Mouse (Mus musculus) cerebellum, adult 2 months (tissue): ENCODE data around the gene Pcsk4. TPM values are rescaled to one million over a fixed set of nuclear protein-coding genes. Genes with fewer than 3 reads are reported as not detected.

ENCODE experiments used
- DNase-seq, 2 experiments: peaks; one replicate each; pipeline ENCODE4 v3.0.0; 2021
- H3K27ac ChIP-seq: fragments of 200-500 bp; 2 replicates; pipeline ENCODE4 v1.5.1; 2012; ENCODE audit warnings: low read length, control low read depth, inconsistent platforms; ENCODE audit not compliant: insufficient read depth
- H3K27me3 ChIP-seq: fragments of 200-500 bp; 2 replicates; pipeline ENCODE4 v1.6.1; 2012; ENCODE audit warnings: inconsistent platforms, mild to moderate bottlenecking, low read length, moderate library complexity; ENCODE audit not compliant: control insufficient read depth, insufficient read depth
- H3K4me1 ChIP-seq: fragments of 200-500 bp; 2 replicates; pipeline ENCODE4 v1.6.1; 2011; ENCODE audit warnings: low read length; ENCODE audit not compliant: control insufficient read depth, insufficient read depth
- H3K4me3 ChIP-seq: fragments of 200-500 bp; replicated peaks from 2 replicates; pipeline ENCODE3; 2011; ENCODE audit warnings: mild to moderate bottlenecking, low read depth, low read length, control low read depth; ENCODE audit not compliant: insufficient read depth
- CTCF ChIP-seq: fragments of 200-500 bp; IDR thresholded peaks from 2 replicates; pipeline ENCODE4 v1.5.1; 2011; ENCODE audit warnings: low read depth, mild to moderate bottlenecking, control low read depth, low read length, moderate library complexity, borderline replicate concordance; ENCODE audit not compliant: insufficient read depth
- POLR2A ChIP-seq: fragments of 200-500 bp; IDR thresholded peaks from 2 replicates; pipeline ENCODE4 v1.6.1; 2011; ENCODE audit warnings: low read length, control low read depth, borderline replicate concordance; ENCODE audit not compliant: insufficient read depth
- WGBS: fragments of 180-500 bp; shearing (Covaris S2); methylation state at CpG from one replicate; pipeline ENCODE4 v1.1.7; 2018; 5-methylcytosine and 5-hydroxymethylcytosine counted together
- polyA plus RNA-seq: library from polyadenylated mRNA; depleted of rRNA; stranded (reverse); fragments of >200 nt; gene quantifications from 2 replicates; pipeline ENCODE4 v1.2.3, GENCODE M21; 2012

The Pcsk4 gene
- polyA plus RNA-seq, 1 experiment = 14.1 TPM

- peaks cover 25% of the 10 kb centered on the region for H3K4me1 ChIP-seq
- 58% methylated on average over 6 of the region's 6 CpGs for WGBS
- TF ChIP-seq CTCF (no peak), POLR2A (no peak)
- DNase-seq = no peak
- no peaks in the 10 kb centered on the region for H3K27me3 ChIP-seq
- no peak overlapping the region for H3K4me3 ChIP-seq
- H3K27ac ChIP-seq = no peak overlapping the region
Observed at GRCm38 (mm10) chr10:80321014-80321669, 8.2 kb downstream of the Pcsk4 start.

- under 1% methylated on average over 34 of the region's 34 CpGs for WGBS
- Histone ChIP-seq H3K27ac (peak within 1 kb of the TSS; percentile 59), H3K27me3 (no peaks in the 10 kb centered on the region), H3K4me3 (peak within 1 kb of the TSS; percentile 90), H3K4me1 (peaks cover 26% of the 10 kb centered on the region)
- TF ChIP-seq CTCF (no peak), POLR2A (peak; percentile 61; the same call in 1 of the 2 replicates)
- peak; percentile 89 to 91 for DNase-seq
Observed at GRCm38 (mm10) chr10:80320340-80320760, 8.9 kb downstream of the Pcsk4 start, which contains the start of gene 2310011J03Rik. Gene 2310011J03Rik, minus strand, starts transcription at chr10:80320537.

- Histone ChIP-seq H3K27me3 (no peaks in the 10 kb centered on the region), H3K27ac (no peak overlapping the region)
Observed at GRCm38 (mm10) chr10:80317011-80317410, 12.3 kb downstream of the Pcsk4 start.

GRCm38 (mm10) chr10:80316359-80316781, 12.9 kb downstream of the Pcsk4 start:
- Histone ChIP-seq H3K27me3 (no peaks in the 10 kb centered on the region), H3K4me3 (no peak overlapping the region), H3K27ac (no peak overlapping the region), H3K4me1 (peaks cover 58% of the 10 kb centered on the region)
- TF ChIP-seq POLR2A = no peak
- no peak for TF ChIP-seq CTCF
- DNase-seq = no peak
- WGBS = 10% methylated on average over 11 of the region's 11 CpGs

More at GRCm38 (mm10) chr10:80317011-80317410, 12.3 kb downstream of the Pcsk4 start:
- 27% methylated on average over 10 of the region's 10 CpGs for WGBS
- TF ChIP-seq POLR2A = no peak
- no peak for TF ChIP-seq CTCF
- no peak for DNase-seq
- Histone ChIP-seq H3K4me1 (peaks cover 52% of the 10 kb centered on the region), H3K4me3 (no peak overlapping the region)

DNA sequence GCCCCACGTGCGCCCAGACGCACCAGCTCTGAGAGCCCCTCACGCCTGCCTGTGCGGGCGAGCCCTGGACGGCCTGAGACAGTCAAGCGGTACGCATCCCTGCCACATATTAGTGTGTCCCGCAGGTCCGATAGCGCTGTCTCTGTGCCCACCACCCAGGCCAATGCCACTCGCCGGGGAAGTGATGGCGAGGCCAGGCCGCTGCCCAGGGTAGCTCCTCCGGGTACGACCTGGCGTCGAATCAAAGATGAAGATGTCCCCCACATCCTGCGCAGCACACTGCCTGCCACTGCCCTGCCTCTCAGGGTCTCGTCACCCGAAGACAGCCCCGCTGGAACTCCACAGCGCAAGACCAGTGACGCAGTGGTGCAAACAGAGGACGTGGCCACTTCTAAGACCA, 14.0 kb downstream of the Pcsk4 start:
- no peaks in the 10 kb centered on the region for H3K27me3 ChIP-seq
- DNase-seq = peak in 1 of 2 experiments; percentile 33
- WGBS = 62% methylated on average over 27 of the region's 27 CpGs
- peaks cover 59% of the 10 kb centered on the region for H3K4me1 ChIP-seq
- TF ChIP-seq CTCF (no peak), POLR2A (no peak)
- H3K4me3 ChIP-seq = no peak overlapping the region
- H3K27ac ChIP-seq = no peak overlapping the region

DNA sequence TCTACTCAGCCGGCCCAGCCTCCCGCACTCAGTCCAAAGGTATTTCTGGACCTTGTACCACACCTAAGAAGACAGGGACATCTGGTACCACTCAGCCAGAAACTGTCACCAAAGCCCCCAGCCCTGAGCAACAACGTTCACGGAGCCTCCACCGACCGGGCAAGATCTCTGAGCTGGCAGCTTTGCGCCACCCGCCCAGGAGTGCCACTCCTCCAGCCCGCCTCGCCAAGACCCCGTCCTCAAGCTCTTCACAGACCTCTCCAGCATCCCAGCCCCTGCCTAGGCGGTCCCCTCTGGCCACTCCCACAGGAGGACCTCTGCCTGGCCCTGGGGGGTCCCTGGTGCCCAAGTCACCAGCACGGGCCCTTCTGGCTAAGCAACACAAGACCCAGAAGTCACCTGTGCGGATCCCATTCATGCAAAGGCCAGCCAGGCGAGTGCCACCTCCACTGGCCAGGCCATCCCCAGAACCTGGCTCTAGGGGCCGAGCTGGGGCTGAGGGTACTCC, 14.8 kb downstream of the Pcsk4 start:
- 0 out of 2 replicates have a peak overlapping the region, but pooled peaks have one; percentile 7 for H3K27ac ChIP-seq
- H3K4me3 ChIP-seq = no peak overlapping the region
- TF ChIP-seq CTCF (no peak), POLR2A (no peak)
- peaks cover 58% of the 10 kb centered on the region for H3K4me1 ChIP-seq
- DNase-seq = peak in 1 of 2 experiments; percentile 41
- H3K27me3 ChIP-seq = no peaks in the 10 kb centered on the region
- whole genome bisulfite sequencing = 51% methylated on average over 16 of the region's 16 CpGs

DNA sequence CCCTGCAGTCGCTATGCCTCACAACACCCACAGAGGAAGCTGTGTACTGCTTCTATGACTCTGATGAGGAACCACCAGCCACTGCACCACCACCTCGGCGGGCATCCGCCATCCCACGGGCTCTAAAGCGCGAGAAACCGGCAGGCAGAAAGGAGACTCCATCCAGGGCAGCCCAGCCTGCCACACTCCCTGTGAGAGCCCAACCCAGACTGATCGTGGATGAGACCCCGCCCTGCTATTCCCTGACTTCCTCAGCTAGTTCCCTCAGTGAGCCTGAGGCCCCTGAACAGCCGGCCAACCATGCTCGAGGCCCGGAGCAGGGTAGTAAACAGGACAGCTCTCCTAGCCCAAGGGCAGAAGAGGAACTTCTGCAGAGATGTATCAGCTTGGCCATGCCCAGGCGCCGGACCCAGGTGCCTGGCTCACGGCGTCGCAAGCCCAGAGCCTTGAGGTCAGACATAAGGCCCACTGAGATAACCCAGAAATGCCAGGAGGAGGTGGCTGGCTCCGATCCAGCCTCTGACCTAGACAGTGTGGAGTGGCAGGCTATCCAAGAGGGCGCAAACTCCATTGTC, 15.6 kb downstream of the Pcsk4 start:
- no peaks in the 10 kb centered on the region for H3K27me3 ChIP-seq
- no peak overlapping the region for H3K4me3 ChIP-seq
- H3K4me1 ChIP-seq = peaks cover 55% of the 10 kb centered on the region
- 0 out of 2 replicates have a peak overlapping the region, but pooled peaks have one; percentile 7 for H3K27ac ChIP-seq
- no peak for TF ChIP-seq POLR2A
- TF ChIP-seq CTCF = no peak
- DNase-seq = peak; percentile 74 to 76
- WGBS = 32% methylated on average over 20 of the region's 20 CpGs
